Mouse (Mus musculus) MEL (cell line): ENCODE measurements around the gene Ppfibp1.

Experiments
- CHD2 ChIP-seq: IDR thresholded peaks from 2 replicates; pipeline ENCODE4 v1.6.1; 2011; ENCODE audit warnings: low read length, improper control_type of control experiment
- CTCF ChIP-seq, 3 experiments: IDR thresholded peaks in 2 of 3; conservative IDR thresholded peaks in 1 of 3; 2 replicates each; pipeline ENCODE4 v1.5.1; 2011 to 2012; ENCODE audit warnings: low read length in 3 of 3, low read depth in 2 of 3, mild to moderate bottlenecking in 2 of 3, improper control_type of control experiment in 1 of 3, inconsistent platforms in 1 of 3, mixed read lengths in 1 of 3, moderate library complexity in 1 of 3; ENCODE audit not compliant: control insufficient read depth in 1 of 3, insufficient read depth in 1 of 3, poor library complexity in 1 of 3, severe bottlenecking in 1 of 3
- E2F4 ChIP-seq: IDR thresholded peaks from 2 replicates; pipeline ENCODE4 v1.6.1; 2011; ENCODE audit warnings: low read depth, low read length, improper control_type of control experiment, borderline replicate concordance
- EP300 ChIP-seq, 2 experiments: IDR thresholded peaks; 2 replicates each; pipeline ENCODE4 v1.6.1; 2011; ENCODE audit warnings: improper control_type of control experiment in 2 of 2, low read length in 2 of 2, low read depth in 1 of 2, mild to moderate bottlenecking in 1 of 2
- ETS1 ChIP-seq: IDR thresholded peaks from 2 replicates; pipeline ENCODE4 v1.6.1; 2012; ENCODE audit warnings: low read depth, mild to moderate bottlenecking, inconsistent platforms, low read length, improper control_type of control experiment, moderate library complexity
- HCFC1 ChIP-seq: IDR thresholded peaks from 2 replicates; pipeline ENCODE4 v1.6.1; 2012; ENCODE audit warnings: low read depth, mild to moderate bottlenecking, inconsistent platforms, low read length, improper control_type of control experiment, moderate library complexity
- POLR2A ChIP-seq, 2 experiments: IDR thresholded peaks; 2 replicates each; pipeline ENCODE4 v1.6.1; 2011 to 2012; ENCODE audit warnings: low read length in 2 of 2, mild to moderate bottlenecking in 2 of 2, control low read depth in 1 of 2, improper control_type of control experiment in 1 of 2, low read depth in 1 of 2, moderate library complexity in 1 of 2; ENCODE audit not compliant: control insufficient read depth in 1 of 2, insufficient read depth in 1 of 2, poor library complexity in 1 of 2
- POLR2AphosphoS2 ChIP-seq: IDR thresholded peaks from 2 replicates; pipeline ENCODE4 v1.6.1; 2011; ENCODE audit warnings: low read length, improper control_type of control experiment
- SMC3 ChIP-seq: IDR thresholded peaks from 2 replicates; pipeline ENCODE4 v1.6.1; 2011; ENCODE audit warnings: low read depth, low read length, improper control_type of control experiment
- ZC3H11A ChIP-seq: IDR thresholded peaks from 2 replicates; pipeline ENCODE4 v1.6.1; 2012; ENCODE audit warnings: low read depth, mild to moderate bottlenecking, inconsistent platforms, low read length, improper control_type of control experiment
- ZKSCAN1 ChIP-seq: IDR thresholded peaks from 2 replicates; pipeline ENCODE4 v1.6.1; 2012; ENCODE audit warnings: low read depth, mild to moderate bottlenecking, inconsistent platforms, low read length, improper control_type of control experiment, moderate library complexity
- ZMIZ1 ChIP-seq: IDR thresholded peaks from 2 replicates; pipeline ENCODE4 v1.6.1; 2012; ENCODE audit warnings: low read depth, mild to moderate bottlenecking, inconsistent platforms, low read length, improper control_type of control experiment, moderate library complexity

GRCm38 (mm10) chr6:146851916-146852315, 36.4 kb upstream of the Ppfibp1 start:
- TF ChIP-seq CTCF (IDR thresholded peaks at IDR 0.05 in 2 of 3, conservative IDR thresholded peaks at IDR 0.05 in 1 of 3; ENCODE audit: control insufficient read depth in 1 of 3, insufficient read depth in 1 of 3, low read depth in 2 of 3, low read length in 3 of 3, poor library complexity in 1 of 3, severe bottlenecking in 1 of 3): no peak
- TF ChIP-seq ZMIZ1: no peak
- TF ChIP-seq EP300 (IDR thresholded peaks at IDR 0.05; ENCODE audit: low read depth in 1 of 2, low read length in 2 of 2): no peak
- no peak for TF ChIP-seq POLR2A (IDR thresholded peaks at IDR 0.05; ENCODE audit: control insufficient read depth in 1 of 2, insufficient read depth in 1 of 2, low read depth in 1 of 2, low read length in 2 of 2, poor library complexity in 1 of 2)
- no peak for TF ChIP-seq ZKSCAN1
- no peak for TF ChIP-seq POLR2AphosphoS2
- TF ChIP-seq SMC3: no peak
- no peak for TF ChIP-seq HCFC1
- no peak for TF ChIP-seq E2F4
- no peak for TF ChIP-seq CHD2
- TF ChIP-seq ZC3H11A: no peak
- no peak for TF ChIP-seq ETS1
